Mouse (Mus musculus): ENCODE measurements around the gene Scarf1. TPM values are rescaled to one million over a fixed set of nuclear protein-coding genes. Genes with fewer than 3 reads are reported as not detected.
"Not testable (repeated sequence)": the region's sequence is repeated elsewhere in the genome, so short reads cannot be mapped to it uniquely, and the experiment has no call there.

Scarf1 gene
- total and polyA plus RNA-seq, 2 experiments from 2014 or later: 3.1 to 4.5 TPM

- Histone ChIP-seq H3K27ac (ENCODE audit: low read depth, low read length) (no peak overlapping the region), H3K4me1 (ENCODE audit: insufficient read depth) (no peaks in the 10 kb centered on the region), H3K9me3 (ENCODE audit: low read length) (no peaks in the 10 kb centered on the region), H3K9ac (no peak overlapping the region), H3K36me3 (ENCODE audit: insufficient read depth) (peaks cover 21% of the 10 kb centered on the region), H3K27me3 (ENCODE audit: insufficient read depth, low read length) (no peaks in the 10 kb centered on the region), H3K4me3 (ENCODE audit: low read depth, low read length) (no peak overlapping the region), H3K4me2 (ENCODE audit: low read depth) (no peak overlapping the region)
- DNase-seq (no peak), ATAC-seq (no peak)
- no peak for TF ChIP-seq CTCF (IDR thresholded peaks at IDR 0.05; ENCODE audit: low read depth)
- WGBS: 77% methylated on average over 9 of the region's 9 CpGs
These were observed 31.4 kb downstream of the Scarf1 start for GRCm38 (mm10) chr11:75544713-75545112.

DNA sequence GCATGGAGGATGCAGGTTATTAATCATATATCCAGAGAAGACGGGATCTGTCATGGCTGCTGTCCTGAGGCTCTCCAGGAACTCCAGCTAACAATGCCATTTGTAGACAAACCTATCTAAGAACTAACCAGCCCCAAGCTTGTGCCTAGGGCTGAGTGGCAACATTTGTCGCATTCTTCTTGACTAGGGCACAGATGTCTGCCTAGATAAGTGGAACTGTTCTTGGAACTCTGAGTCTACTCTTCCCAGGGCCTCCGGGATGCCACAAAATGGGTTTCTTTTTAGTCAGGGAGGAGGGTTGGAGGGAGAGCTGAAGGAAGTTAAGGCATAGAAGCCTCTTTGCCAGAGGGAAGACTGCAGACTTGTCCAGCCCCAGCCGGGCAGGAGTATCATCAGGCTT, 32.7 kb downstream of the Scarf1 start:
- Histone ChIP-seq H3K4me3 (ENCODE audit: low read depth, low read length) (no peak overlapping the region), H3K4me1 (ENCODE audit: insufficient read depth) (no peaks in the 10 kb centered on the region), H3K9me3 (ENCODE audit: low read length) (no peaks in the 10 kb centered on the region), H3K36me3 (ENCODE audit: insufficient read depth) (peaks cover 27% of the 10 kb centered on the region), H3K9ac (no peak overlapping the region), H3K27me3 (ENCODE audit: insufficient read depth, low read length) (no peaks in the 10 kb centered on the region), H3K27ac (ENCODE audit: low read depth, low read length) (no peak overlapping the region), H3K4me2 (ENCODE audit: low read depth) (no peak overlapping the region)
- WGBS: 78% methylated on average over 4 of the region's 4 CpGs
- DNase-seq (no peak), ATAC-seq (no peak)
- TF ChIP-seq CTCF (IDR thresholded peaks at IDR 0.05; ENCODE audit: low read depth): no peak

- Histone ChIP-seq H3K9me3 (ENCODE audit: low read length) (no peaks in the 10 kb centered on the region), H3K4me2 (ENCODE audit: low read depth) (no peak overlapping the region), H3K27me3 (ENCODE audit: insufficient read depth, low read length) (no peaks in the 10 kb centered on the region), H3K4me1 (ENCODE audit: insufficient read depth) (no peaks in the 10 kb centered on the region), H3K36me3 (ENCODE audit: insufficient read depth) (peaks cover 36% of the 10 kb centered on the region), H3K9ac (no peak overlapping the region), H3K27ac (ENCODE audit: low read depth, low read length) (no peak overlapping the region), H3K4me3 (ENCODE audit: low read depth, low read length) (no peak overlapping the region)
- DNase-seq (no peak), ATAC-seq (no peak)
- 47% methylated on average over 5 of the region's 5 CpGs for WGBS
- no peak for TF ChIP-seq CTCF (IDR thresholded peaks at IDR 0.05; ENCODE audit: low read depth)
These were observed 36.3 kb downstream of the Scarf1 start for GRCm38 (mm10) chr11:75549658-75550111.

- Histone ChIP-seq H3K4me3 (ENCODE audit: low read depth, low read length) (no peak overlapping the region), H3K36me3 (ENCODE audit: insufficient read depth) (peaks cover 31% of the 10 kb centered on the region), H3K9me3 (ENCODE audit: low read length) (no peaks in the 10 kb centered on the region), H3K27ac (ENCODE audit: low read depth, low read length) (no peak overlapping the region), H3K9ac (no peak overlapping the region), H3K27me3 (ENCODE audit: insufficient read depth, low read length) (no peaks in the 10 kb centered on the region), H3K4me2 (ENCODE audit: low read depth) (no peak overlapping the region), H3K4me1 (ENCODE audit: insufficient read depth) (no peaks in the 10 kb centered on the region)
- WGBS: 45% methylated on average over 12 of the region's 12 CpGs
- no peak for DNase-seq
- ATAC-seq: no peak
- TF ChIP-seq CTCF (IDR thresholded peaks at IDR 0.05; ENCODE audit: low read depth): no peak
These were observed 37.0 kb downstream of the Scarf1 start for GRCm38 (mm10) chr11:75550200-75550946.

GRCm38 (mm10) chr11:75551321-75551720, 38.0 kb downstream of the Scarf1 start:
- DNase-seq: no peak
- H3K9ac ChIP-seq: no peak overlapping the region

GRCm38 (mm10) chr11:75551961-75552441, 38.7 kb downstream of the Scarf1 start:
- TF ChIP-seq CTCF (IDR thresholded peaks at IDR 0.05; ENCODE audit: low read depth): no peak
- H3K27ac ChIP-seq (ENCODE audit: low read depth, low read length): no peak overlapping the region
- peaks cover 28% of the 10 kb centered on the region for H3K36me3 ChIP-seq (ENCODE audit: insufficient read depth)
- no peak overlapping the region for H3K4me3 ChIP-seq (ENCODE audit: low read depth, low read length)
- 45% methylated on average over 9 of the region's 9 CpGs for WGBS
- no peak overlapping the region for H3K9ac ChIP-seq
- no peaks in the 10 kb centered on the region for H3K9me3 ChIP-seq (ENCODE audit: low read length)
- H3K4me1 ChIP-seq (ENCODE audit: insufficient read depth): no peaks in the 10 kb centered on the region
- H3K27me3 ChIP-seq (ENCODE audit: insufficient read depth, low read length): no peaks in the 10 kb centered on the region
- DNase-seq (no peak), ATAC-seq (peak; percentile 16; the same call in 1 of the 2 replicates)
- H3K4me2 ChIP-seq (ENCODE audit: low read depth): no peak overlapping the region

More at GRCm38 (mm10) chr11:75551321-75551720, 38.0 kb downstream of the Scarf1 start:
- H3K36me3 ChIP-seq (ENCODE audit: insufficient read depth): peaks cover 29% of the 10 kb centered on the region
- no peak overlapping the region for H3K4me3 ChIP-seq (ENCODE audit: low read depth, low read length)
- 84% methylated on average over 5 of the region's 5 CpGs for WGBS
- no peaks in the 10 kb centered on the region for H3K27me3 ChIP-seq (ENCODE audit: insufficient read depth, low read length)
- ATAC-seq: no peak
- no peak overlapping the region for H3K27ac ChIP-seq (ENCODE audit: low read depth, low read length)
- H3K9me3 ChIP-seq (ENCODE audit: low read length): no peaks in the 10 kb centered on the region
- no peak overlapping the region for H3K4me2 ChIP-seq (ENCODE audit: low read depth)
- no peak for TF ChIP-seq CTCF (IDR thresholded peaks at IDR 0.05; ENCODE audit: low read depth)
- no peaks in the 10 kb centered on the region for H3K4me1 ChIP-seq (ENCODE audit: insufficient read depth)

DNA sequence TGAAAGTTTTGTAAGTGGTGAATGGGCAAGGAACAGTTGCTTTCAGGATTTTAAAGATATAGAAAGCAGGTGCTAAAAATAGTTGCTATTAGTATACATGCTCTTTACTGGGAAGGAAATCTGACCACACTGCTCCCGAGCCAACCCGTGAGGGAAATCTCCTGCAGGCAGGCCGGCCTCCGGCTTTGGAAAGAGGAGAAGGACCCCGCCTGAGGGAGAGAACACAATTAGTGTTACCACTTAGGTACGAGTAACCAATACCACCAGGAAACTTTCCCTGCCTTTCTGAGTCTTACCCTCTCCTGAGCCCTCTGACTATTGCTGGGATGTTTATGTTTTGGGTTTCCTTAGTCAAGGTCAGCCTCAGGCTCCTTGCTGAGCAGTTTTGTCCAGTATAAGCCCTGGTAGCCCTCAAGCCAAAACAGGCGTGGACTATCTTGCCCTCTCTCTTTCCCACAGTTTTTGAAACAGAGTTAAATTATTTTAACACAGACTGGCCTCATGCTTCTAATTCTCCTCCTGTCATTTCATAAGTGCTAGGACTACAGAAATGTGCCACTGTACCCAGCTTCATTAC, 39.7 kb downstream of the Scarf1 start:
- 58% methylated on average over 7 of the region's 7 CpGs for WGBS
- no peak overlapping the region for H3K4me2 ChIP-seq (ENCODE audit: low read depth)

GRCm38 (mm10) chr11:75556006-75556405, 42.7 kb downstream of the Scarf1 start:
- DNase-seq; H3K4me2 ChIP-seq (ENCODE audit: low read depth); ATAC-seq; H3K9ac ChIP-seq; H3K9me3 ChIP-seq (ENCODE audit: low read length); H3K27me3 ChIP-seq (ENCODE audit: insufficient read depth, low read length); H3K4me1 ChIP-seq (ENCODE audit: insufficient read depth); H3K4me3 ChIP-seq (ENCODE audit: low read depth, low read length); H3K27ac ChIP-seq (ENCODE audit: low read depth, low read length): not testable (repeated sequence)
- 92% methylated on average over 6 of the region's 6 CpGs for WGBS
- H3K36me3 ChIP-seq (ENCODE audit: insufficient read depth): peaks cover 19% of the 10 kb centered on the region

More for the DNA sequence above, 39.7 kb downstream of the Scarf1 start:
- H3K27ac ChIP-seq (ENCODE audit: low read depth, low read length): no peak overlapping the region
- TF ChIP-seq CTCF (IDR thresholded peaks at IDR 0.05; ENCODE audit: low read depth): no peak
- peaks cover 27% of the 10 kb centered on the region for H3K36me3 ChIP-seq (ENCODE audit: insufficient read depth)
- ATAC-seq (no peak), DNase-seq (no peak)
- no peaks in the 10 kb centered on the region for H3K4me1 ChIP-seq (ENCODE audit: insufficient read depth)
- H3K9me3 ChIP-seq (ENCODE audit: low read length): no peaks in the 10 kb centered on the region
- no peak overlapping the region for H3K4me3 ChIP-seq (ENCODE audit: low read depth, low read length)
- no peaks in the 10 kb centered on the region for H3K27me3 ChIP-seq (ENCODE audit: insufficient read depth, low read length)
- H3K9ac ChIP-seq: no peak overlapping the region
